Mouse (Mus musculus) thymus, adult 2 months (tissue): ENCODE results near the gene Exosc6.

Experiments used
- CTCF ChIP-seq: fragments of 200-500 bp; IDR thresholded peaks from 2 replicates; pipeline ENCODE4 v1.5.1; 2012; ENCODE audit warnings: mild to moderate bottlenecking, control low read depth, low read length, moderate library complexity, borderline replicate concordance; ENCODE audit not compliant: control insufficient read depth, poor library complexity, insufficient read depth; ENCODE audit errors: extremely low read depth
- POLR2A ChIP-seq: fragments of 200-500 bp; IDR thresholded peaks from 2 replicates; pipeline ENCODE4 v1.6.1; 2012; ENCODE audit warnings: mild to moderate bottlenecking, low read length, control low read depth, moderate library complexity; ENCODE audit not compliant: control insufficient read depth, poor library complexity, insufficient read depth; ENCODE audit errors: extremely low read depth

GRCm38 (mm10) chr8:111079861-111080271, 23.7 kb downstream of the Exosc6 start:
- TF ChIP-seq CTCF, result no peak
- TF ChIP-seq POLR2A, result no peak
